Mouse (Mus musculus) layer of hippocampus, adult 9-10 months (tissue): Measurements from ENCODE around the gene Fstl4.

Source experiments
- DNase-seq: peaks from one replicate; pipeline ENCODE4 v3.0.0; 2022; ENCODE audit warnings: low spot score

Fstl4 gene

GRCm38 (mm10) chr11:53091596-53091995, 327.2 kb downstream of the Fstl4 start:
- DNase-seq: no peak

DNA sequence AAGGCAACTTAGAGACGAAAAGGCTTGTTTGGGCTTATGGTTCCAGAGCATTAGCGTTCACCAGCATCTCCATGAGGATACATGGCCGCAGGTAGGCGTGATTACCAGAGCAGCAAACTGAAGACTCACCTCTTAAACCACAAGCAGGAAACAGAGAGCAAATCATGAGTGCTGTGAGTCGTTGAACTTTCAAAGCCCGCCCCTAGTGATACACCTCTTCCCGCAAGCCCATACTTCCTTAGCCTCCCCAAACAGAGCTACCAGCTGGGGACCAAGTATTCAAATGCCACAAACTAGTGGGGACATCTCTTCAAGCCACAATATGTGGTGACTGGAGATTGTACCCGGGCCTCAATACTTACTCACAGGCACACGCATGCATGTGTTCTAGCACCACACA, 332.4 kb downstream of the Fstl4 start:
- no peak for DNase-seq

DNA sequence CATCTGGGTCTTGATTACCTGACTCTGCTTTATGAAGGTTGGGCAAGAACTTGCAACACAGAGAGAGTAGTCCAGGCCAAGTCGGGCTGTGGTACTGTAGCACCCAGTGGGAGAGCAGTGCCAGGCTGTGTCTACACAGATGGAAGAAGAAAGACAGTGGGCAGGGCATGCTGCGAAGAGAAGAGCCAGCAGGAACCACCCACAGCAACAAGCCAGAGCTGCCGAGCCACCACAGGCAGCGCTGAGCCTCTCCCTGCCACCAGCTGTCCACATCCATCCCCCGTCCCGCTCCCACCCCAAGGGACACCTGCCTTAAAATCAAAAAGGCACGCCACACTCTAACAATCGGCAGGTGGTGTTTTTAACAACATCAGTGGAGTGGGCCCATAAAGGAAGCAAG, 332.9 kb downstream of the Fstl4 start:
- peak; percentile 57 for DNase-seq

GRCm38 (mm10) chr11:53097870-53098269, 333.4 kb downstream of the Fstl4 start:
- DNase-seq: no peak

DNA sequence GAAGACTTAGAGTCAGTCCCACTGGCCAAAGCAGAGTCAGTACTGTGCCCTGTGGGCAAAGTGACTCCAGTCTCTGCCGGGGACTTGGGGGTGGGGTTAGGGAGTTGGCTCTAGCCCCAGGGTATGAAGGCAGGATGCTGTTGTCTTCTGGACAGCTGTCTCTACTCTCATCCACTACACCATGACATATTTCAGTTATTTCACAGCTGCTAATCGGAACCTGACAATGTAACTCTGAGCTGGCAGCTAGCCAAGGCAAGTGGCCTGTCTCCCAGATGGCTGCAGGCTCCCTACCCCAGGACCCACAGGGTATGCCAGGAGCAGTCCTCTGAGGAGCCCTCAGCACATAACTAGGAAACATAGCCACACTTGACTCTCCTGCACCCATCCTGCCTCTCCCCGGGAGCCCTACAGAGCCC, 334.4 kb downstream of the Fstl4 start:
- DNase-seq: no peak

DNA sequence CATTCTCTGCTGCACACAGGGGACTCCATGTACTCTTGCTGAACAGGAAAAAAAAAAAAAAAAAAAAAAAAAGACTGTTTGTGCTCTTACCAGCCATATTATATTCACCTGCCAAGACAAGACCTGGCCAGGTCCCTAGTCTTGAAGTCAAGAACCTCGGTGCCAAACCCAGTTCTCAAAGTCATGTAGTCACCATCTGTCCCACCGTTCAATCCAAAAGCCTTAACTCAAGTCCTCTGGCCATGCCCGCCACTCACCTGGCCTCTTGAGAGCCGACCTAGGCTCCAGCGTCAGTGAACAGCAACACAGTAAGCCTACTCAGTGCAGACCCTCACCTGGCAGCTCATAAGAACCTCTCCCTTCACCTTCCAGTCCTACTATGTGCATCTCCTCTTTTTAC, 334.9 kb downstream of the Fstl4 start:
- no peak for DNase-seq

DNA sequence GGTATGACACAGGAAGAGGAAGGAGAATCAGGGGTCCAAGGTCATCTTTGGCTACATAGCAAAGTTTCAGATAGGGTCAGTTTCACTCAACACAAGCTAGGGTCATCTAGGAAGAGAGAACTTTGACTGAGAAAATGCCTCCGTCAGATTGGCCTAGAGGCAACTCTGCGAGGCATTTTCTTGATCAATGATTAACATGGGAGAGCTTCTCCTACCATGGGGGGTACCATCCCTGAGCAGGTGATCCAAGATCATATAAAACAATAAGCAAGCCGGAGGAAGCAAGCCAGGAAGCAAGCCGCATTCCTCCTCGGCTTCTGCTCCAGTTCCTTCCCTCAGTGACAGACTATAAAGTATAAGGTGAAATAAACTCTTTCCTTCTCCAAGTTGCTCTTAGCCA, 337.3 kb downstream of the Fstl4 start:
- no peak for DNase-seq

DNA sequence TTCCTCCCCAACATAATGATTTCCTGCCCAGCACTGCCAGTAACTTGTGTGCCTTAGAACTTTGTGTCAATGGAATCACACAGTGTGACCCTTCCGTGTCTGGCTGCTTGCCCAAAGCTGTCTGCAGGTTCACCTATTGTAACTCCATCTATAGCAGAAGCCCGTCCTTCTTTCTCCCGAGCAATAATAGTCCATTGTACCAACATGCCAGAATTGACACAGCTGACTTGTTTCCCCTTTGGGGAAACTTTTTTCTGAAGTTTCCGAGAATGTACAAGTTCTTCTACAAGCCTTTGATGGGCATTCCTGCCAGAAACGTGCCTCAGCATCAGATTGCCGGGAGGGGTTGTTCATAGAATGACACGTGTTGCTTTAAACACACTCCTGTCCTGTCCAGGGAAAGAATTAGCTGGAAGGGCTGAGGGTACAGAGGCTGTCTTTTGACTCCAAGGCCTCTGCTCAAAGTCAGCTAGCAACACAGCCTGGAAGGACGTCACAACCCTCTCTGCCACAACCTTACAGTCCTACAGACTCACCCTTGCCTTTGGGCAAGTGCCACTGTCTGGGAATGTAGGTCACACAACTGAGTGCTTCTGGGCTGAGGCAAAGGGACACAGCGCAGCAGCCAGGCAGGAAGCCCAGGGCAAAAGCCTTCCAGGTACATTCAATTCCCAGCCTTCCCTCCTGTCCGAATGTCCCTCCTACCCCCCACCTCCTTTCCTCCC, 339.3 kb downstream of the Fstl4 start:
- no peak for DNase-seq

DNA sequence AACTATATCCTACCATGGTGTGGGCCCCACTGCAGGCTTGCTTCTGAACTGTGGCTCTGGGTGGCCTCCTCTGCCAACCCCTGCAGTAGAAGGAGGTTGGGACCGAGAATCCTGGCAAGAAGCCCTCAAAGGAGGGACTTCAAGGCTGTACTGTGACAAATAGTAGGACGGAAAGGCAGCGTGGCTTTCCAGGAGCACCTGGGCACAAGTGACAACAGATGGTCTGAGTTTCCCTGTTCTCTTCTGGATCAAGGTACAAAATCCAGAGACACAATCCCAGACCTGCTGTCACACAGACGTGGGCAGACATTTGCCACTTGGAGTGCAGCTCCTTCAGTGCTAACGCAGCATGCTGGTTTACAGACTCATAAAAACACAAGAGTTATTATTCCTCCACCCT, 343.3 kb downstream of the Fstl4 start:
- DNase-seq: no peak

DNA sequence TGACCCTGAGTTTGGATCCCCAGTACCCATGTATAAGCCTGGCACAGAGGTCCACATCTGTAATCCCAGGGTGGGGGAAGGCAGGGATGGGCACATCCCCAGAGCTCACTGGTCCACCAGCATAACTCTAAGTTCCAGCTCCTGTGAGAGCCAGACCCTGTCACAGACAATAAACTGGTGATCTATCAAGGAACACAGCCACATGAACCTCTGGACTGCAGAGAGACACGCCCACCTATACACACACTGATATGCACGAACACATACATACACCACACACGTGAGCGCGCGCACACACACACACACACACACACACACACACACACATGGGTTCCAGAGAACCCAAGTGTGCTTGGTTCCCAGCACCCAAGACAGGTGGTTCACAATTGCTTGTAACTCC, 344.4 kb downstream of the Fstl4 start:
- no peak for DNase-seq

GRCm38 (mm10) chr11:53109701-53110467, 345.4 kb downstream of the Fstl4 start:
- DNase-seq: no peak

DNA sequence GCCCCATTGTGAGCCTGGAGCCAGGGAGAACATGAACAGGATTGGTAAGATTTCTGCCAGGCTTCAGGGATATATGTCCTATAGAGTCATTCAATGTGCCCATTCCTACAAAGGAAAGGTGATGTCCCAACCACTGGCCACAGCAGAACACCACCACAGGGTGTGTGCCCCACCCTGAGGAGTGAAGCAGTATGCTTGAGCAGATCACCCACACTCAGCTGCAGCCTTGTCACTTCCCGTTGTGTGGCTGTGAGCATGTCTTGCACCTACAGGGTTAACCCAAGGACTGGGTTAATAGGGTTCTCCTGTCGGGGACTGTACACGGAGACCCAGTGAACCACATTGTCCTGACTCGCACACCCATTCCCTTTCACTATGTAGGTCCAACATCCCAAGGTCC, 351.3 kb downstream of the Fstl4 start:
- DNase-seq: no peak

- no peak for DNase-seq
Measured at GRCm38 (mm10) chr11:53116356-53116755, 351.9 kb downstream of the Fstl4 start.

DNA sequence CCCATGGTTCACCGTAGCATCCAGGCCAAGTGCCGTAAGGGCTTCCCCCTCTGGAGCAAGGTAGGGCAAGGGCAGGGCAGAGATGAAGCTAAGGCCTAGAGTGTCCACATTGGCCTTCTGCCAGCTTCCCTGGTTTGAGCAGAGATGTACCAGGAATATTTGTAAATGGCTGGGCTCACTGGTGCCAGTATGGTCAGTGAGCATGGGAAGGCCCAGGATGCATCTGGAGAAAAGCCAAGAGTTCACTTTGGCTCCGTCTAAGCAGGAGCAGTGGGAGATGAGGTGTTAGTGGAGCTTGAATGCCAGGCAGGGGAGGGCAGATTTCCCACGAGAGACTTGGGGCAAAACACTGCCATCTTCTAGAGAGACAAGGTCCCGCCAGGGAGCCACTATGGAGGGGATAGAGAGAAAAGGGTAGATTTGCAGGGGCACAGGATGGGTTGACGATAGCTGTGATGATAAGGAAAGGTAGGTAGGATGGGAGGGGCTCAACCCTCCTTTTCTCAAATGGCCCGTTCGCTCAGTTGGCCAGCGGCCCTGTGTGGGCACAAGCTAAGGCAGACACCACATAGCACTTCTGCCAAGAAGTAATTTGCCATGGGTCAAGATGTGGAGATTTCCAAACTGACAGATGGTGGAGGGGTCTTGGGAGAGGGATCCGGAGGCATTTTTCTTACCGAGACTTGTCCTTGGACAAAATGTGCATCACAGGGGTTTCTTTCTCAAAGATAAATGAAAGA, 354.0 kb downstream of the Fstl4 start:
- DNase-seq: no peak

DNA sequence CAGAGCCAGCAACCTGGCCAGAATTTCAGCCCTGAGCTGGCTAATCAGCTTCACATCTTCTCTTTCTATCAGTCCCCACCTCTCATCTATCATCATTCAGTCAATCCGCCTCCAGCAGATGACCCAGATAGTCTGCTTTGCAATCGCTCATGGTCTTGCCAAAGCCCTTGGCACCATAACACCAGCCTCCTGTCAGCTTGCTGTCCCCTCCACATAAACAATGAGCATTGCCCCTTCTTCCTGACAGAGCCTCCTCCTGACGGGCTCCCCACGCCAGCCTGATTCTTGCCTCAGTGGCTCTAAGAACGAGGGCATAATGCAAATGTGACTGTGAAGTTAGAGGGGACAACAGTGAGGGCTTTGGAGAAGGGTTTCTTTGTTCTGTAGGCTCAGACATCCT, 355.5 kb downstream of the Fstl4 start:
- no peak for DNase-seq

DNA sequence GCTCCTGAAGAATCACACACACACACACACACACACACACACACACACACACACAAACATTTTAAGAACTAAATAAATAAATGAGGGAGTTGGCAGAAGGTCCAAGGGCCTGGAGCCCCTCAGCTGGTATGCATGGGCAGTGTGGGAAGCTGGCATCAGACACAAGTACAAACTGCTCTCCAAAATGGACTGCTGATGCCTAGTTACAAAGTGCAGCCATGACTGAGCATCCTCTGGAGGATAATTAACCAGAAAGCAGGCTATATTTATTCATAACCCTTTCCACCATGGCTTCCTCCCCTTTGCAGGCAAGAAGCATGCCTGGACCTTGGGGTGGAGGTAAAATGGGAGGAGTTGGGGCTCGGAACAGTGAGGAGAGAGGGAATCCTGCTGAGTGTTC, 356.8 kb downstream of the Fstl4 start:
- no peak for DNase-seq

GRCm38 (mm10) chr11:53124799-53125198, 360.4 kb downstream of the Fstl4 start:
- DNase-seq: no peak

- DNase-seq: no peak
Measured at GRCm38 (mm10) chr11:53126660-53127059, 362.2 kb downstream of the Fstl4 start.

- DNase-seq: no peak
Measured at GRCm38 (mm10) chr11:53128661-53129060, 364.2 kb downstream of the Fstl4 start.

GRCm38 (mm10) chr11:53132406-53133035, 368.1 kb downstream of the Fstl4 start:
- no peak for DNase-seq

DNA sequence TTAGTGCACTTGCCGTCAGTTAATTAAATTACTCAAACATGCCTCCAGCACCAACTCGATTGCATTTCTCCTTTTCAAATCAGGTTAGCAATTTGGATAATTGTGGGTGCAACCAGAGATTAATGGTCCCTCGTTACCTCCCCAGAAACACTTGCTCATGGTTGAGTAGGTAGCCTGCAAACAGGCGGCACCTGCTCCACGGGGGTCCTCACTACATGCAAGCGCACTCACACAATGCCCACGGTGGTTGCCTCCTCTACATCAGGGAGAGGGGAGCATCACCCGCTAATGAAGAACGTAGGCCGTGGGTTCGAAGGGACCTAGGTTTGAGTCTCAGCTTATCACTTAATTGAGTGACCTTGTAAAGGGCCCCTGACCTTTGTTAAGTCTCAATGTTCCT, 371.9 kb downstream of the Fstl4 start:
- no peak for DNase-seq

GRCm38 (mm10) chr11:53137381-53137780, 372.9 kb downstream of the Fstl4 start:
- DNase-seq: no peak

DNA sequence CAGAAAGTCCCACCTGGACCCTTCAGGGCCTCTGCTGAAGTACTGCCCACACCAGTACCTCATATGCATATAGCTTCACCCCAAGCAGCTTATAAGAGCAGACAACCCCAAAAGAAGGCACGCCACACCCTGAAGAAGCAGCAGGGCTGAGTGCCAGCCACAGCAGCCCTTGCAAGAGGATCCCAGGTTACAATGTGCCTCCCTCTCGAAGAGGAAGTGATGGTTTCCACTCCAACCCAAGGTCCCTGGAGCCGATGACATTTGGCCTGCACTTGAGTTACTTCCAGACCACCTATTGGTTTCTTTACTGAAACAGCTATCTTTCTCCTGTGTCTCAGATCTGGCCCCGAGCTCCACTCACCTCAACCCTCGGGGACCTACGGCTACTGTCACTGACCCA, 373.8 kb downstream of the Fstl4 start:
- no peak for DNase-seq
